Mouse (Mus musculus) C2C12 (cell line): ENCODE measurements around the gene Trim11.

Source experiments
- CTCF ChIP-seq: IDR thresholded peaks from one replicate; pipeline ENCODE4 v1.5.1; 2011; ENCODE audit not compliant: control insufficient read depth, insufficient read depth, insufficient read length
- MAX ChIP-seq: IDR thresholded peaks from one replicate; pipeline ENCODE4 v1.6.1; 2011; ENCODE audit warnings: mild to moderate bottlenecking, control low read depth
- MYOD1 ChIP-seq: IDR thresholded peaks from one replicate; pipeline ENCODE4 v1.6.1; 2011; ENCODE audit warnings: low read depth; ENCODE audit not compliant: control insufficient read depth, insufficient read length
- MYOG ChIP-seq: IDR thresholded peaks from one replicate; pipeline ENCODE4 v1.6.1; 2011; ENCODE audit not compliant: control insufficient read depth, insufficient read length; ENCODE audit errors: extremely low read depth
- USF1 ChIP-seq: IDR thresholded peaks from one replicate; pipeline ENCODE4 v1.6.1; 2011; ENCODE audit warnings: low read depth, mild to moderate bottlenecking, control low read depth, moderate library complexity

DNA sequence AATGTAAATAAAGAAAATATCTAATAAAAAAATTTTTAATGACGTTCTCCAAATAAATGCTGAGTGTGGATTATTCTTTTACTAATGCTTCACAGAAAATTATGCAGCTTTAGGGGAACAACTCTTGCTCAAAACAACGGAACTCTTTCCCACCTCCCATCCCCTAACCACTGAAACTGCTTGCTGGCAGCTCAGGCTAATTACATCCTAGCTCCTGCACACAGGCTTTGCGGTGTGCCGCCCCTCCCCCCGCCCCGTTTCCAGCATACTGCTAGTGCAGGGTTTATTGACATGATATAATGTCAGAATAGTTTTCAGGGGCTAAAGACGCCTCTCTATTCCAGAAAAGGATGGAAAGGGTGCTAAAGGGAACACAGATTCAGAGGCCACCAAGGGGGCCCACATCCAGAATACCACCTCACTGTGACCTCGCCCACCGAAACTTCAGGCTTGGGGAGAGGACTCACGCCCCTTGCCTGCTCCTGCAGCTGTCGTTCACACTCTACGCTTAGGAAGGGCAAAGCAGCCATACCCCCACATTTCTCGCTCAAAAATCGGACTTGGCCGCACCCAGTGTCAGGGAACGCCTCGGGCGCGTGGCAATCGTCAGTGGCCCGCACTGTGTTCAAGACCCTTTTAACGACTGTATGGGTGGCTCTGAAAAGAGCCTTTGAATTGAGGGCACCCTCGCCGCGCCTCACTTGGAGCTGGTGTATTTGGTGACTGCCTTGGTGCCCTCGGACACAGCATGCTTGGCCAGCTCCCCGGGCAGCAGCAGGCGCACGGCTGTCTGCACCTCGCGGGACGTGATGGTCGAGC lies 24.3 kb upstream of the Trim11 start:
- TF ChIP-seq MYOD1 (no peak), CTCF (no peak), USF1 (no peak), MYOG (no peak), MAX (no peak)
